Mouse (Mus musculus): ENCODE measurements at regions not wholly inside any gene's neighbourhood (a gene's known extent, or its start where the extent isn't known, plus 50 kb on each side); places are given as distances from the start of the nearest gene placed in this dataset.
"Not testable (repeated sequence)": the region's sequence is repeated elsewhere in the genome, so short reads cannot be mapped to it uniquely, and the experiment has no call there.

- peak in 1 of 2 experiments; percentile 25 for DNase-seq (ENCODE audit: low spot score in 2 of 2)
Measured at GRCm38 (mm10) chr3:37836749-37837148, 112.5 kb upstream of the Gm5148 start.

GRCm38 (mm10) chr3:37835687-37836086, 111.4 kb upstream of the Gm5148 start:
- DNase-seq (ENCODE audit: low spot score in 2 of 2), result no peak

- no peak for DNase-seq (ENCODE audit: low spot score in 2 of 2)
Measured at GRCm38 (mm10) chr3:37835135-37835534, 110.8 kb upstream of the Gm5148 start.

GRCm38 (mm10) chr3:37834626-37835025, 110.3 kb upstream of the Gm5148 start:
- DNase-seq (ENCODE audit: low spot score in 2 of 2), result no peak

- DNase-seq (ENCODE audit: low spot score in 2 of 2), result no peak
Measured at GRCm38 (mm10) chr3:37833387-37833786, 109.1 kb upstream of the Gm5148 start.

- no peak for DNase-seq (ENCODE audit: low spot score in 2 of 2)
Measured at GRCm38 (mm10) chr3:37827546-37827945, 103.3 kb upstream of the Gm5148 start.

- DNase-seq (ENCODE audit: low spot score in 2 of 2), result no peak
Measured at GRCm38 (mm10) chr3:37825602-37826001, 101.3 kb upstream of the Gm5148 start.

- no peak for DNase-seq (ENCODE audit: low spot score in 2 of 2)
Measured at GRCm38 (mm10) chr3:37824681-37825080, 100.4 kb upstream of the Gm5148 start.

GRCm38 (mm10) chr3:37819503-37819902, 95.2 kb upstream of the Gm5148 start:
- DNase-seq (ENCODE audit: low spot score in 2 of 2), result no peak

GRCm38 (mm10) chr3:37817434-37817805, 93.1 kb upstream of the Gm5148 start:
- no peak for DNase-seq (ENCODE audit: low spot score in 2 of 2)

GRCm38 (mm10) chr3:37816781-37817433, 92.6 kb upstream of the Gm5148 start:
- DNase-seq (ENCODE audit: low spot score in 2 of 2), result no peak

GRCm38 (mm10) chr3:37815771-37816170, 91.5 kb upstream of the Gm5148 start:
- no peak for DNase-seq (ENCODE audit: low spot score in 2 of 2)

GRCm38 (mm10) chr3:37812936-37813335, 88.6 kb upstream of the Gm5148 start:
- DNase-seq (ENCODE audit: low spot score in 2 of 2), result no peak

- DNase-seq (ENCODE audit: low spot score in 2 of 2), result no peak
Measured at GRCm38 (mm10) chr3:37811429-37811828, 87.1 kb upstream of the Gm5148 start.

- DNase-seq (ENCODE audit: low spot score in 2 of 2), result no peak
Measured at GRCm38 (mm10) chr3:37810763-37811162, 86.5 kb upstream of the Gm5148 start.

- no peak for DNase-seq (ENCODE audit: low spot score in 2 of 2)
Measured at GRCm38 (mm10) chr3:37805805-37806148, 81.5 kb upstream of the Gm5148 start.

GRCm38 (mm10) chr3:37804941-37805804, 80.9 kb upstream of the Gm5148 start:
- DNase-seq (ENCODE audit: low spot score in 2 of 2), result no peak

- no peak for DNase-seq (ENCODE audit: low spot score in 2 of 2)
Measured at GRCm38 (mm10) chr3:37804261-37804660, 80.0 kb upstream of the Gm5148 start.

- DNase-seq (ENCODE audit: low spot score in 2 of 2), result not testable (repeated sequence)
Measured at GRCm38 (mm10) chr3:37803781-37804180, 79.5 kb upstream of the Gm5148 start.

- DNase-seq (ENCODE audit: low spot score in 2 of 2), result no peak
Measured at GRCm38 (mm10) chr3:37801551-37801950, 77.3 kb upstream of the Gm5148 start.

GRCm38 (mm10) chr3:37799809-37800208, 75.5 kb upstream of the Gm5148 start:
- no peak for DNase-seq (ENCODE audit: low spot score in 2 of 2)

GRCm38 (mm10) chr3:37789711-37790110, 65.4 kb upstream of the Gm5148 start:
- no peak for DNase-seq (ENCODE audit: low spot score in 2 of 2)

GRCm38 (mm10) chr3:37789143-37789697, 64.9 kb upstream of the Gm5148 start:
- no peak for DNase-seq (ENCODE audit: low spot score in 2 of 2)
